Mouse (Mus musculus) embryonic fibroblast, embryonic 13.5 days (primary cell): Measurements from ENCODE around the gene Fam92b. TPM values are rescaled to one million over a fixed set of nuclear protein-coding genes. Genes with fewer than 3 reads are reported as not detected.

Experiments used
- H3K27ac ChIP-seq: 2 replicates; pipeline ENCODE4 v1.5.1; 2012; ENCODE audit warnings: low read length, control low read depth, inconsistent platforms; ENCODE audit not compliant: insufficient read depth
- H3K4me1 ChIP-seq: 2 replicates; pipeline ENCODE4 v1.6.1; 2011; ENCODE audit warnings: low read length; ENCODE audit not compliant: control insufficient read depth, insufficient read depth
- H3K4me3 ChIP-seq: 2 replicates; pipeline ENCODE4 v1.5.1; 2011; ENCODE audit warnings: mild to moderate bottlenecking, control low read depth, low read length; ENCODE audit not compliant: insufficient read depth
- CTCF ChIP-seq: IDR thresholded peaks from 2 replicates; pipeline ENCODE4 v1.5.1; 2011; ENCODE audit warnings: mild to moderate bottlenecking, control low read depth, low read length, moderate library complexity, borderline replicate concordance; ENCODE audit not compliant: insufficient read depth
- POLR2A ChIP-seq: IDR thresholded peaks from 2 replicates; pipeline ENCODE4 v1.6.1; 2011; ENCODE audit warnings: low read depth, mild to moderate bottlenecking, control low read depth, low read length, moderate library complexity
- polyA plus RNA-seq: library from polyadenylated mRNA; stranded (reverse); fragments of >200 nt; gene quantifications from 2 replicates; pipeline ENCODE4 v1.2.4, GENCODE M21; 2011; ENCODE audit warnings: low read depth; ENCODE audit not compliant: missing spikeins, insufficient read length

Gene Fam92b
- polyA plus RNA-seq, 1 experiment = not detected

GRCm38 (mm10) chr8:120212596-120212995, 35.3 kb upstream of the Fam92b start:
- no peak for TF ChIP-seq CTCF
- no peak for TF ChIP-seq POLR2A
- Histone ChIP-seq H3K4me1 (peaks cover 12% of the 10 kb centered on the region), H3K4me3 (no peak overlapping the region), H3K27ac (no peak overlapping the region)

GRCm38 (mm10) chr8:120211345-120211744, 34.1 kb upstream of the Fam92b start:
- Histone ChIP-seq H3K27ac (no peak overlapping the region), H3K4me3 (no peak overlapping the region), H3K4me1 (peaks cover 7% of the 10 kb centered on the region)
- TF ChIP-seq POLR2A = no peak
- no peak for TF ChIP-seq CTCF

- no peaks in the 10 kb centered on the region; the same call in 1 of the 2 replicates for H3K4me1 ChIP-seq
- H3K27ac ChIP-seq = no peak overlapping the region
- H3K4me3 ChIP-seq = no peak overlapping the region
- no peak for TF ChIP-seq POLR2A
- no peak for TF ChIP-seq CTCF
These were observed 30.8 kb upstream of the Fam92b start for GRCm38 (mm10) chr8:120208113-120208512.

GRCm38 (mm10) chr8:120207364-120207763, 30.1 kb upstream of the Fam92b start:
- no peak overlapping the region for H3K27ac ChIP-seq
- H3K4me1 ChIP-seq = no peaks in the 10 kb centered on the region; the same call in 1 of the 2 replicates
- TF ChIP-seq POLR2A (no peak), CTCF (no peak)
- H3K4me3 ChIP-seq = no peak overlapping the region

GRCm38 (mm10) chr8:120205916-120206315, 28.6 kb upstream of the Fam92b start:
- H3K4me3 ChIP-seq = no peak overlapping the region
- H3K27ac ChIP-seq = no peak overlapping the region
- TF ChIP-seq CTCF (no peak), POLR2A (no peak)
- no peaks in the 10 kb centered on the region; the same call in 1 of the 2 replicates for H3K4me1 ChIP-seq

GRCm38 (mm10) chr8:120204736-120205360, 27.6 kb upstream of the Fam92b start:
- TF ChIP-seq CTCF (no peak), POLR2A (no peak)
- Histone ChIP-seq H3K27ac (no peak overlapping the region), H3K4me1 (no peaks in the 10 kb centered on the region; the same call in 1 of the 2 replicates), H3K4me3 (no peak overlapping the region)

GRCm38 (mm10) chr8:120202546-120202945, 25.3 kb upstream of the Fam92b start:
- no peak overlapping the region for H3K4me3 ChIP-seq
- TF ChIP-seq CTCF = no peak
- no peak for TF ChIP-seq POLR2A
- H3K4me1 ChIP-seq = no peaks in the 10 kb centered on the region; the same call in 1 of the 2 replicates
- H3K27ac ChIP-seq = no peak overlapping the region

GRCm38 (mm10) chr8:120201351-120201750, 24.1 kb upstream of the Fam92b start:
- no peak overlapping the region for H3K4me3 ChIP-seq
- TF ChIP-seq CTCF (no peak), POLR2A (no peak)
- H3K4me1 ChIP-seq = no peaks in the 10 kb centered on the region; the same call in 1 of the 2 replicates
- no peak overlapping the region for H3K27ac ChIP-seq

- H3K4me3 ChIP-seq = no peak overlapping the region
- TF ChIP-seq POLR2A (no peak), CTCF (no peak)
- no peaks in the 10 kb centered on the region for H3K4me1 ChIP-seq
- H3K27ac ChIP-seq = no peak overlapping the region
These were observed 14.9 kb upstream of the Fam92b start for GRCm38 (mm10) chr8:120192118-120192517.

- TF ChIP-seq POLR2A (no peak), CTCF (no peak)
- no peaks in the 10 kb centered on the region for H3K4me1 ChIP-seq
- H3K27ac ChIP-seq = no peak overlapping the region
- H3K4me3 ChIP-seq = no peak overlapping the region
These were observed 14.4 kb upstream of the Fam92b start for GRCm38 (mm10) chr8:120191633-120192032.

- Histone ChIP-seq H3K27ac (peak overlapping the region; percentile 70), H3K4me1 (no peaks in the 10 kb centered on the region), H3K4me3 (no peak overlapping the region)
- no peak for TF ChIP-seq CTCF
- TF ChIP-seq POLR2A = peak; percentile 52; the same call in 1 of the 2 replicates
These were observed 13.6 kb upstream of the Fam92b start for GRCm38 (mm10) chr8:120190810-120191413.
